Mouse (Mus musculus) limb, embryonic 10.5 days (tissue): ENCODE measurements at regions not wholly inside any gene's neighbourhood (a gene's known extent, or its start where the extent isn't known, plus 50 kb on each side); places are given as distances from the start of the nearest gene placed in this dataset.
A peak's percentile ranks its signal among the peaks of the same experiment; 100 is the strongest.

ENCODE experiments used
- DNase-seq: peaks from one replicate; pipeline ENCODE4 v3.0.0-alpha.2; 2017; ENCODE audit warnings: low spot score
- H3K27ac ChIP-seq: fragments of 300-500 bp; sonication (generic); 2 replicates; pipeline ENCODE4 v1.5.1; 2016; ENCODE audit warnings: mild to moderate bottlenecking
- H3K27me3 ChIP-seq: fragments of 300-500 bp; sonication (generic); 2 replicates; pipeline ENCODE4 v1.6.1; 2016; ENCODE audit warnings: low read depth, mild to moderate bottlenecking; ENCODE audit not compliant: poor library complexity, severe bottlenecking
- H3K36me3 ChIP-seq: fragments of 300-500 bp; sonication (generic); 2 replicates; pipeline ENCODE4 v1.6.1; 2016; ENCODE audit warnings: mild to moderate bottlenecking, moderate library complexity
- H3K4me1 ChIP-seq: fragments of 300-500 bp; sonication (generic); 2 replicates; pipeline ENCODE4 v1.6.1; 2016
- H3K4me3 ChIP-seq: fragments of 300-500 bp; sonication (generic); 2 replicates; pipeline ENCODE4 v1.5.1; 2016; ENCODE audit warnings: mild to moderate bottlenecking, moderate library complexity
- H3K9me3 ChIP-seq: fragments of 300-500 bp; sonication (generic); replicated peaks from 2 replicates; pipeline ENCODE4 v1.6.1; 2016; ENCODE audit warnings: mild to moderate bottlenecking
- WGBS: fragments of 180-500 bp; shearing (Covaris S2); methylation state at CpG from one replicate; pipeline ENCODE4 v1.1.7; 2016; 5-methylcytosine and 5-hydroxymethylcytosine counted together

- no peak for DNase-seq
- H3K36me3 ChIP-seq: 0 out of 2 replicates have a peak, but pooled peaks cover 3% of the 10 kb centered on the region
- peaks cover 41% of the 10 kb centered on the region for H3K4me1 ChIP-seq
- H3K27me3 ChIP-seq: peaks cover 4% of the 10 kb centered on the region; the same call in 1 of the 2 replicates
- H3K9me3 ChIP-seq: no peaks in the 10 kb centered on the region
- WGBS: 73% methylated on average over 3 of the region's 3 CpGs
- no peak overlapping the region for H3K4me3 ChIP-seq
- H3K27ac ChIP-seq: no peak overlapping the region
These were observed 65.8 kb upstream of the Shisa3 start for GRCm38 (mm10) chr5:67541867-67542266.

DNA sequence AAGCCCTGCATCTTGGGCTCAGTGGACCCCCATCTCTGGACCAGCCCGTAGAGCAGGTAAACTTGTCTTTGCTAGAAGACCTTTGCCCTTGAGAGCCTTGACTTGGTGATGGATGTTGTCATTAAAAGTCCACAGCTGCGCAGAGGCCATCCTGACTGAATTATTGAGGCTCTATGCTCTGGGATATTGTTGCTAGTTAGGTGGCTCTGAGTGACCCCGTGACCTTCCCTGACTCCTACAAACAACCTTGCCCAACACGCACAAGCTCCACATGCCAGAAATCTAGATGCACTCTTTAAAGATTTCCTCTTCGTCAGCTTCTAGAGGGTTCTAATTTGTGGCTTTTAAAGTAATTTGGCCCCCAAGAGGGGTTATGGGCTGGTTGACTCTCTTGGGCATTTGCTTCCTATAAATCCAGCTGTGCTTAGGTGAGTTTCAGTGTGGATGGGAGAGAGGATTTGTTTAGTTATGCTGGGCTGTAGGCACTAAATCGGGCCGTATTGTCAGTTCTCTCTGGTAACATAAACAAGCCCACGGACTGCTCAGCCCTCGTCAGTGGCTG lies 63.6 kb upstream of the Shisa3 start:
- peaks cover 41% of the 10 kb centered on the region for H3K4me1 ChIP-seq
- 11% methylated on average over 9 of the region's 9 CpGs for WGBS

DNA sequence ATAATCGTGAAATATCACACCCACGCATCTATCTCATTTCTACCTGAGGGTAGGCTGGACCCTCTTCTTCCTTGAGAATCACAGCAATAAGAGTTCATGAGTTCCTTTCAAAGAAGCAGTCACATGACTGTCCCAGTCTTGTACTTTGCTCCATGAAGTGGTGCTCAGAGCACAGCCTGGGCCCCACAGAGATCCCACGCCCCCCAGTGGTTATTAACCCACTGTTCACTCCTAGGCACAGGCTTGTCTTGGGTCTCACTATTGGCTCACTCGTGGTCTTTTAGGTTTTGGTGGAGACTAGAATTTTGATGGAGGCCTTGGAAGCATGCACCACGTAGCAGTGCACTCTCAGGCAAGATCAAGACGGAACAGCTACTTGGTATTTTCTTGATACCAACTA lies 57.4 kb upstream of the Shisa3 start:
- WGBS: 88% methylated on average over 6 of the region's 6 CpGs
- Histone ChIP-seq H3K4me1 (peaks cover 3% of the 10 kb centered on the region), H3K9me3 (no peaks in the 10 kb centered on the region), H3K4me3 (no peak overlapping the region), H3K27ac (no peak overlapping the region), H3K27me3 (no peaks in the 10 kb centered on the region), H3K36me3 (0 out of 2 replicates have a peak, but pooled peaks cover 3% of the 10 kb centered on the region)
- no peak for DNase-seq

More for the DNA sequence above, 63.6 kb upstream of the Shisa3 start:
- H3K9me3 ChIP-seq: no peaks in the 10 kb centered on the region
- no peak overlapping the region for H3K4me3 ChIP-seq
- DNase-seq: peak; percentile 60
- H3K36me3 ChIP-seq: 0 out of 2 replicates have a peak, but pooled peaks cover 3% of the 10 kb centered on the region
- no peak overlapping the region for H3K27ac ChIP-seq
- H3K27me3 ChIP-seq: no peaks in the 10 kb centered on the region

DNA sequence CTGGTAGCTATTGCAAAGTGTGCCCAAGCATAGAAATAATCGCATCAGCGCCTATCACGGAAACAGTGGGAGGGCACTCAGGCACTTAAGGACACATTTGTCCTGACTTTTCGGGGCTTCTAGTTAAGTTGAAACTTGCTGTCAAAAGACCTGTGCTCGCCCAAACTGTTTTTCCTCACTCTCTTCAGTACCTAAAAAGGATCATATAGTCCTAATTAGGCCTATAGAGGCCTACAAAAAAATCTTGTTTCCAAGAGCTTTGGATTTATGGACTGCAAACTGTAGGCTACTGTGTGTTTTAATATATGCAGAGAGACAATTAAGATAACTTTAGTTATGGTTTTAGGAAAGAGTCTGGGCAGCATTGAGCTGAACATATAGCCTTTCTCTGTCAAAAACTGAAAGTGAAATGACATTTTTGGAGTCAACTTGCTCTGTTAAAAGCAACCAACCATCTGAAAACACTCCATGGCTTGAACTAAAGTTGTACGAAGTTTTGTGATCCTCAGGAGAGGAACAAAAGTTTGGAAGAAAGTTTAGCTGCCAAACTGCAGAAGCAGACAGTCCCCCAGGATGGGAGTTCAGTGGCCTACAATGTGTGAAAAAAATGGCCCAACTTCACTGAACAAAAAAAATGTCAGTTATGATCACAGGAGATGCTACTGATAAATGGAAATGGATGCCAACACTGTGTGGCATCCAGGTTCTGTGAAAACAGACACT lies 55.9 kb upstream of the Shisa3 start:
- Histone ChIP-seq H3K27me3 (no peaks in the 10 kb centered on the region), H3K9me3 (no peaks in the 10 kb centered on the region), H3K4me1 (no peaks in the 10 kb centered on the region), H3K27ac (no peak overlapping the region), H3K36me3 (no peaks in the 10 kb centered on the region), H3K4me3 (no peak overlapping the region)
- no peak for DNase-seq
- 86% methylated on average over 6 of the region's 6 CpGs for WGBS

DNA sequence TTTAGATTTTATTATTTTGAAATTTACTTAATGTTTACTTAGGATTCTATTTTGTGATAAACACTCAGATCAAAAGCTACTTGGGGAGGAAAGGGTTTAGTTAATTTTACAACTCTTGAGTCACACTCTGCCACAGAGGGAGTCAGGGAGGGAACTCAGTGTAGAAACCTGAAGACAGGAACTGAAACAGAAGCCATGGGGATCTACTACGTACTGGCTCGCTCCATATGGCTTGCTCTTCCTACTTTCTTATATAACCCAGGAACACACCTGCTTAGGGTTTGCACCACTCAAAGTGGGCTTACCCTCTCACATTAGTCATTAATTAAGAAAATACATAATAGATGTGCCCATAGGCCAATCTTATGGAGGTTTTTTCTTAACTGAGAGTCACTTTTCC lies 54.8 kb upstream of the Shisa3 start:
- H3K36me3 ChIP-seq: no peaks in the 10 kb centered on the region
- no peaks in the 10 kb centered on the region for H3K9me3 ChIP-seq
- 88% methylated on average over 2 of the region's 2 CpGs for WGBS
- H3K27me3 ChIP-seq: no peaks in the 10 kb centered on the region
- H3K4me1 ChIP-seq: no peaks in the 10 kb centered on the region
- H3K27ac ChIP-seq: no peak overlapping the region
- no peak overlapping the region for H3K4me3 ChIP-seq
- no peak for DNase-seq
